Mouse (Mus musculus) forebrain, postnatal 0 days (tissue): Measurements from ENCODE around the gene Actr3b. TPM values are rescaled to one million over a fixed set of nuclear protein-coding genes. Genes with fewer than 3 reads are reported as not detected.

ENCODE experiments used
- ATAC-seq: fragments of 200-750 bp; cut with Nextera tagmentation; 2 replicates; pipeline ENCODE4 v1.8.0; 2017; ENCODE audit warnings: mild to moderate bottlenecking, moderate library complexity
- DNase-seq: peaks from one replicate; pipeline ENCODE4 v3.0.0-alpha.2; 2015
- H3K27ac ChIP-seq: fragments of 300-500 bp; sonication (generic); 2 replicates; pipeline ENCODE4 v1.5.1; 2014; ENCODE audit warnings: low read depth, mild to moderate bottlenecking, antibody characterized with exemption, low read length, moderate library complexity, mixed read lengths
- H3K27me3 ChIP-seq: fragments of 300-500 bp; sonication (generic); 2 replicates; pipeline ENCODE4 v1.6.1; 2014; ENCODE audit warnings: mild to moderate bottlenecking, low read length, mixed read lengths; ENCODE audit not compliant: insufficient read depth
- H3K36me3 ChIP-seq: fragments of 300-500 bp; sonication (generic); 2 replicates; pipeline ENCODE4 v1.6.1; 2014; ENCODE audit warnings: mild to moderate bottlenecking, moderate library complexity; ENCODE audit not compliant: insufficient read depth
- H3K4me1 ChIP-seq: fragments of 300-500 bp; sonication (generic); 2 replicates; pipeline ENCODE4 v1.6.1; 2014; ENCODE audit warnings: antibody characterized with exemption; ENCODE audit not compliant: insufficient read depth
- H3K4me2 ChIP-seq: fragments of 300-500 bp; sonication (generic); 2 replicates; pipeline ENCODE4 v1.6.1; 2014; ENCODE audit warnings: low read depth, mild to moderate bottlenecking, moderate library complexity
- H3K4me3 ChIP-seq: fragments of 300-500 bp; sonication (generic); 2 replicates; pipeline ENCODE4 v1.5.1; 2014; ENCODE audit warnings: low read depth, low read length, mixed read lengths
- H3K9ac ChIP-seq: fragments of 300-500 bp; sonication (generic); 2 replicates; pipeline ENCODE4 v1.6.1; 2014; ENCODE audit warnings: mild to moderate bottlenecking
- H3K9me3 ChIP-seq: fragments of 300-500 bp; sonication (generic); 2 replicates; pipeline ENCODE4 v1.6.1; 2016; ENCODE audit warnings: low read length
- CTCF ChIP-seq: sonication (generic); IDR thresholded peaks from 2 replicates; pipeline ENCODE4 v1.5.1; 2016; ENCODE audit warnings: antibody characterized with exemption, control low read depth, low read depth
- WGBS: fragments of 180-500 bp; shearing (Covaris S2); extraction: QIAGEN DNeasy Blood & Tissue Kit; methylation state at CpG from one replicate; pipeline ENCODE4 v1.1.7; 2014; 5-methylcytosine and 5-hydroxymethylcytosine counted together
- polyA plus RNA-seq: library from polyadenylated mRNA; unstranded; fragments of >200 nt; fragmentation: Nextera tagmentation; extraction: Ambion mirVana; gene quantifications from 2 replicates; pipeline ENCODE4 v1.2.1, GENCODE M21; 2015
- total RNA-seq: library from RNA; depleted of rRNA; stranded (reverse); fragments of >200 nt; gene quantifications from 2 replicates; pipeline ENCODE4 v1.2.3, GENCODE M21; 2014

The Actr3b gene
- total and polyA plus RNA-seq, 2 experiments from 2014 or later = 31.4 to 107 TPM

DNA sequence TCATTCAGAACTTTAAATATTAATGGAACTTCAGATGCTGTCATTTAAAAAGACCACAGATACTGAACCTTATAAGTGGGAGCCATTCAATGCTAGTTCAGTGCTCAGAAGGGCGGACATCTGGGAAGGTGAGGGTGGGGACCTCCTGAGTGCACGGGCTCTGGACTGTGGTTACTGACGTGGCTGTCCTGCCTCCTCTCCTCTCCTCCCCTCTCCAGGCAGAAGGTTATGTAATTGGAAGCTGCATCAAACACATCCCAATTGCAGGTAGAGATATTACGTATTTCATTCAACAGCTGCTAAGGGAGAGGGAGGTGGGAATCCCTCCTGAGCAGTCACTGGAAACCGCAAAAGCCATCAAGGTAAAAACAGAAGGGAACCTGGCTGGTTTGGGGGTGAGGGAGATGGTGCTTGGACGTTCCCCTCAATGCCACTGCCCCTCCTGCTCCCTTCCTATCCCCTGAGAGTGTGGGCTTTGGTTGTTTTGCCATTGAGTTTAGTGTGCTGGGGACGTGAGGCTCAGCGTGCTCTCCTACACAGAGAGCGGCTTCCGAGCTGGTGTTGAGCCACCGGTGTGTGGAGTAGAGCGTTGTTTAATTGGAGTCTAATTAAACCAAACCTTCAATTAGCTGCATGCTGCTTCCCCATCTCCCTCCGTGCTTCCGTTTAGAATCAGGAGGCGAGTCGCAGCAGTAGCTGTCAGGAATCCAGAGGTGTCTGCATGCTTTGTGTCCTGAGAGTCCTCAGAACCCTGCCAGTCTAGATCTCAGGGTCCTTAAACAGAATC, 69.7 kb downstream of the Actr3b start:
- ATAC-seq = peak; percentile 34; the same call in 1 of the 2 replicates
- TF ChIP-seq CTCF = no peak
- WGBS = 33% methylated on average over 16 of the region's 16 CpGs
- peak; percentile 21 for DNase-seq
- Histone ChIP-seq H3K9ac (no peak overlapping the region), H3K27me3 (no peaks in the 10 kb centered on the region), H3K4me2 (no peak overlapping the region), H3K9me3 (no peaks in the 10 kb centered on the region), H3K27ac (no peak overlapping the region), H3K36me3 (0 out of 2 replicates have a peak, but pooled peaks cover 3% of the 10 kb centered on the region), H3K4me1 (no peaks in the 10 kb centered on the region), H3K4me3 (no peak overlapping the region)

- Histone ChIP-seq H3K9me3 (no peaks in the 10 kb centered on the region), H3K9ac (no peak overlapping the region), H3K4me2 (no peak overlapping the region), H3K27me3 (no peaks in the 10 kb centered on the region), H3K4me3 (no peak overlapping the region), H3K4me1 (no peaks in the 10 kb centered on the region), H3K36me3 (0 out of 2 replicates have a peak, but pooled peaks cover 3% of the 10 kb centered on the region), H3K27ac (no peak overlapping the region)
- no peak for ATAC-seq
- WGBS = 67% methylated on average over 3 of the region's 3 CpGs
- no peak for TF ChIP-seq CTCF
- no peak for DNase-seq
These were observed 71.0 kb downstream of the Actr3b start for GRCm38 (mm10) chr5:25830802-25831201.

GRCm38 (mm10) chr5:25831624-25832023, 71.8 kb downstream of the Actr3b start:
- Histone ChIP-seq H3K9ac (no peak overlapping the region), H3K4me2 (no peak overlapping the region), H3K9me3 (no peaks in the 10 kb centered on the region), H3K4me1 (no peaks in the 10 kb centered on the region), H3K27ac (no peak overlapping the region), H3K36me3 (0 out of 2 replicates have a peak, but pooled peaks cover 3% of the 10 kb centered on the region), H3K27me3 (no peaks in the 10 kb centered on the region), H3K4me3 (no peak overlapping the region)
- WGBS = 62% methylated on average over 5 of the region's 5 CpGs
- TF ChIP-seq CTCF = peak; percentile 92
- peak; percentile 96 for ATAC-seq
- DNase-seq = peak; percentile 84

- Histone ChIP-seq H3K9ac (no peak overlapping the region), H3K27me3 (no peaks in the 10 kb centered on the region), H3K27ac (no peak overlapping the region), H3K9me3 (no peaks in the 10 kb centered on the region), H3K4me1 (no peaks in the 10 kb centered on the region), H3K4me3 (no peak overlapping the region), H3K4me2 (no peak overlapping the region), H3K36me3 (no peaks in the 10 kb centered on the region)
- ATAC-seq = peak; percentile 61
- TF ChIP-seq CTCF = peak; percentile 96
- 29% methylated on average over 4 of the region's 4 CpGs for WGBS
- DNase-seq = peak; percentile 77
These were observed 79.6 kb downstream of the Actr3b start for GRCm38 (mm10) chr5:25839400-25839799.

DNA sequence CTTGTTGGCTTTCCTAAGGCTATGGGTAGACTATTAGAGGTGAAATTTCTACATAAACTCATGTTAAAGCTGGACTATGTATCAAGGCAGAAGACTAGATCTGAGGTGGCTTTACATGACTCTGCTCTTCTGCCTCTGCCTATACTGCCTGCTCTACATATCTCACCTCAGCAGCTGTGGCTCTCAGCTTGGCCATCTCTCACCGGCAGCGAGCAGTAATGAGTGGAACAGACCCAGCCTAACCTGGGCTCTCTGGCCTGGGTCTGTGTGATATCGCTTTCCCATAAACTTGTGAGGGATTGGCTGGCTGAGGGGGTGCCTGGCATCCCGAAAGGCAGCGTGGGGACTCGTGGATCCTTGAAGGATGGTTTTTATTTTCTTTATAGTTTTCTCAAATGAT, 86.8 kb downstream of the Actr3b start:
- no peak for DNase-seq
- WGBS = 94% methylated on average over 6 of the region's 6 CpGs
- Histone ChIP-seq H3K27me3 (no peaks in the 10 kb centered on the region), H3K27ac (no peak overlapping the region), H3K4me3 (no peak overlapping the region), H3K9me3 (no peaks in the 10 kb centered on the region), H3K36me3 (0 out of 2 replicates have a peak, but pooled peaks cover 8% of the 10 kb centered on the region), H3K4me2 (no peak overlapping the region), H3K9ac (no peak overlapping the region), H3K4me1 (no peaks in the 10 kb centered on the region)
- no peak for TF ChIP-seq CTCF
- no peak for ATAC-seq

GRCm38 (mm10) chr5:25847154-25847553, 87.4 kb downstream of the Actr3b start:
- WGBS = 92% methylated on average over 7 of the region's 7 CpGs
- Histone ChIP-seq H3K9me3 (no peaks in the 10 kb centered on the region), H3K4me2 (no peak overlapping the region), H3K4me3 (no peak overlapping the region), H3K4me1 (no peaks in the 10 kb centered on the region), H3K9ac (no peak overlapping the region), H3K36me3 (0 out of 2 replicates have a peak, but pooled peaks cover 8% of the 10 kb centered on the region), H3K27ac (no peak overlapping the region), H3K27me3 (no peaks in the 10 kb centered on the region)
- no peak for ATAC-seq
- DNase-seq = no peak
- TF ChIP-seq CTCF = no peak

DNA sequence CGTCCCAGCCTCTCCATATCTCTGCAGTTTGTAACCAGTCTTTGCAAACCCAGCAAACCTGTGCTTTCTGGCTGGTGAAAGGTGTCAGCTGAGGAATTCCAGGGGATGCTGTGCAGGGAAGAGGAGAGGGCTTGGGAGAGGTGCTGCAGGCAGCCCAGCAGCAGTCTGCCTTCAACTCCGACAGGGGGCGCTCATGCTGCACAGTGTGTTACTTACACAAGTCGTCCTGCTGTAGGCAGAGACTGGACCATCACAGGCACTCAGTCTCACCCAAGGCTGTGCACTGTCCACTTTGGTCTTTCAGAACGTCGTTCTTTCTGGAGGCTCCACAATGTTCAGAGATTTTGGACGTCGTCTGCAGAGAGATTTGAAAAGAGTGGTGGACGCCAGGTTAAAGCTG, 88.3 kb downstream of the Actr3b start:
- no peak overlapping the region for H3K9ac ChIP-seq
- H3K4me2 ChIP-seq = no peak overlapping the region
- 0 out of 2 replicates have a peak, but pooled peaks cover 8% of the 10 kb centered on the region for H3K36me3 ChIP-seq
- H3K9me3 ChIP-seq = no peaks in the 10 kb centered on the region
- no peaks in the 10 kb centered on the region for H3K4me1 ChIP-seq
- peak; percentile 59 for DNase-seq
- peak; percentile 42; the same call in 1 of the 2 replicates for ATAC-seq
- H3K27ac ChIP-seq = no peak overlapping the region
- H3K4me3 ChIP-seq = no peak overlapping the region
- no peaks in the 10 kb centered on the region for H3K27me3 ChIP-seq
- WGBS = 41% methylated on average over 9 of the region's 9 CpGs
- TF ChIP-seq CTCF = peak; percentile 70
